Mouse (Mus musculus) frontal cortex, adult (tissue): ENCODE measurements around the gene Flt1.

Source experiments
- ATAC-seq: cut with Nextera tagmentation; 2 replicates; pipeline ENCODE4 v1.9.2; 2017; ENCODE audit warnings: mild to moderate bottlenecking, moderate library complexity, mixed read lengths; ENCODE audit not compliant: low TSS enrichment

Flt1 gene

DNA sequence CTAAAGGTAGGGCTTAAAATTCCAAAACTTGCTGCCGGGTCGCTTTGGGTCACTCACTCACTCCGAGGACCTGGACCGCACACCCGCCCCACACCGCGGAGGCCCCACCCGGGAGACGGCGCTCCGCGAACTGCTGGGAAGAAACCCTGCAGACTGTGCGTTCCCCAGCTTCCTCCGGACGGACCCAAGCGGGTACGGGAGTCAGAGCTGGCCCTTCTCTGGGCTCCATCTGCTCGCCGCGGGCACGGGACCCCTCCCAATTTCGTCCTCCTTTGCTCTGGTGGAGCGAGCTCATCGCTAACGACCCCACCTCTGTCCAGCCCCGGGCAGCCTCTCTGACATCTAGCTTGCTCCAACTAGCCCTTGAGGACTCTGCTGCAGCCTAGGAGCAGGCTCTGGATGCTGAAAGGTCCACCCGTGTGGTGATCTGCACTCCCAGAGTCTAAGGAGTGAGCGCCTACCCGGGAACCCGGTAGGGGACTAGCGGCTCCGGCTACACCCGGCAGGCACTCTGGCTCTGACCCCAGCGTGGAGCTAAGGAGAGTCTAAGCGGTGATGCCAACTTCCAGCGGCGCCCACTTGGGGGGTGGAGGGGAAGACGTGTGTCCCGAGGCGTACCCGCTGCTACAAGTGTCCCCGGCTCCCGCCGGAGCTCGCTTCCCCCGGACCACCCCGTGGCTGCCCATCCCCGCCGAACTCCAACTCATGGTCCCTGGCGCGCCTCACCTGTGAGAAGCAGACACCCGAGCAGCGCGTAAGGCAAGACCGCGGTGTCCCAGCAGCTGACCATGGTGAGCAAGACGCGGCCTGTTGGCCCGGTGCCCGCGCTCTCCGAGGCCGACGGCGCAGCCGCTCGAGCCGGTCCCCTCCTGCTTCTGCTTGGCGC, 623 bp downstream of the Flt1 start:
- ATAC-seq: no peak

DNA sequence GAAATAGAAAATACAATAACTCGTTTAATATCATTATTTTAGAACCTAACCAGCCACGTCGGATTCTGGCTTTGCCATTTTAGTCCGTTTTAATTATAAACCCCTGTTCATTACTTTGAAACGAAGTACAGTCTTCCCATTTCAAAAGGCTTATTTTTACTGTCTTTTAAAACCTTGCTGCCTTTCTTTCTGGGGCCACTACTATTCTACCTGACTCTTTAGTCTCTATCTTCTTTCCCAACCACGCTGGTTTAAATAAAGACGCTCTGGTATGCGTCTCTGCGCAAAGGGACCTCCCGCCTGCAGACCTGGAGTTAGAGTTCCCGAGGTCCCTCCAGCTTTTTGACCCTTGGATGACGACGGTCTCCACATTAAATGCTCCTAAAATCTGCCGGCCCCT, 1.4 kb downstream of the Flt1 start:
- no peak for ATAC-seq

DNA sequence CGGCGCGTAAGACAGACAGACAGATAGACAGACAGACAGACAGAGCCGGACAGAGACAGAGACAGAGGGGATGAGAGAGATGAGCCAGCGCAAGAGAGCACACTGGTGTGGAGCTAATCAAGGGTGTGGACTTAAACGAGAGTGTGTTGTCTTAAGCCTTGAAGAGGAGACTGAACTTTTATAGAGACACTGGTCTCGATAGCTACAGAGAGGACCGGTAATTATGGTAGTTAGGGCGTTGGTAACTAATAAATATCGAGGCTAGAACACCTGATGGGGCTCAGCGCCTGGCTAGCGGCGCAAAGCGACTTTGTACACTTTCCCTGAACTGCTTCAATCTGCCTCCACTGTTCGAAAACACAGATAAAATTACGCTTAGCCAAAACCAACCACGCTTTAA, 2.0 kb downstream of the Flt1 start:
- ATAC-seq: no peak

DNA sequence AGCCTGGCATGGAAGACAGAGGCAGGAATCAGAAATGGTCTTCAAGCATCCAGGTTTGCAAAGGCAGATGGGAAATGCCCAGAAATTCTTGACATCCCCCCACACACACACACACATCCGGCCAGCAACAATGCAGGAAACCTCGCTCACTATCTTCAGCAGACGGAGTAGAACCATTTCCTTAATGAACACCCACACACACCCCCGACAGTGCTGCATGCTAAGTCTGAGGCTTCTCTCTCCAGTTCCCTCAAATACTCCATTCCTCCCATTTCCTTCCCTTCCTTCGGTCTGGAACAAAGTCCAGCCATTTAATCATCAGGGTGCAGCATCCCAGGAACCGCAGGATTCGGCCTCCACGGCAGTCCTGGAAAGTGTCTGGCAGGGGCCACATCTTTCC, 4.4 kb downstream of the Flt1 start:
- ATAC-seq: no peak

DNA sequence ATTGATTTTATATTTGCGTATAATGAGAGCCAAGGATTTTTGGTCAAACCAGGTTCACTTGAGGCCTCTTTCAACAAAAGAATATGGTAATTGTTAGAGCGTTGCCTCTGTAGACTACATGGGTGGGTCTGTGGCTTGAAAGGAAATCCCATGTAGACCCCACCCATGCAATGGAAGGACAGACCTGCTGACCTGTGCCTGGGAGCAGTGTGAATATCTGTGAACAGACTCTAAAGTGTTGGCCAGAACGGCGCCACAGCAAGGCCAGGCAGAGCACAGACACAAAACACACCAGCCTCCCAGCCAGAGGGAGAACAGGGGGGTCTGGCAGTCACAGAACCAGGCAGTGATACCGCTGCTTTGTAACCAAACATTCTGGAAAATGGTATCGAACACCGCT, 7.5 kb downstream of the Flt1 start:
- no peak for ATAC-seq

DNA sequence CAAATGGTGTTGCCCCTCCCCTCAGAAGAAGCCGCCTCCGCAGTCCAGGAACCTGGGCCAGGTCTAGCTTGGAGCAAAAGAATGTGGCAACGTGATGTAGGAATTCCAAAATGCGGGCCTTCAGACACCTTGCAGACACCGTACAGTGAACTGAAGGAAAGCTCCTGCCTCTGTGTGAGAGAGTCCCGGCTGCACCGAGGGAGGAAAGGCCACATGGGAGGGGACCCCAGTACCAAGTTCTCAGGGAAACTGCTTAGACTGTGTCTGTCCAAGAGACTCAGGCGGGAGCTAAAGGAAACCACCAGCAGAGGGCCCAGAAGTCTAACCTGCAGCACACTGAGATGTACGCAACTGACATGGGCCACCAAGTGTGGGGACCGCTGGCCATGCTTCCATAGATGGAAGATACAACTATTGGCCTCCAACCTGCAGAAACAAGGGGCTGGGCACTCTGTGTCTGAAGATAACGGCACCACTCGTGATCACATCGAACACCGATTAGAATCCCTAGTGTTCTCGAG, 9.1 kb downstream of the Flt1 start:
- no peak; the same call in 1 of the 2 replicates for ATAC-seq

DNA sequence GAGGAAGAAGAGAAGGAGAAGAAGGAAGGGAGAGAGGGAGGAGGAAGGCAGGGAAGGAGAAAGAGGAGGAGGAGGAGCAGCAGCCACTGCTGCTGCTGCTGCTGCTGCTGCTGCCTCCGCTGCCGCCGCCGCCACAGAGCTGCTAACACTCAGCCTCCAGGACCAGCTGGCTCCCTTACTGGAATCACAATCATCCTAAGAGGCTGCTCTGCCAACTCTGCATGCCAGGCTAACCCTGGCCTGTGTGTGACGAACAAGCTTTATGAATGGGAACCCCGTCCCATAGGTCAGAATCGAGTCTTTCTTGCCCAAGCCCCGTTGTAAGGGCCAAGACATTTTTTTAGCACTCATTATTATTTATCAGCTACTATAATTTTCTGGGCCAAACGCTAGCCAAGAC, 9.5 kb downstream of the Flt1 start:
- peak; percentile 85; the same call in 1 of the 2 replicates for ATAC-seq

DNA sequence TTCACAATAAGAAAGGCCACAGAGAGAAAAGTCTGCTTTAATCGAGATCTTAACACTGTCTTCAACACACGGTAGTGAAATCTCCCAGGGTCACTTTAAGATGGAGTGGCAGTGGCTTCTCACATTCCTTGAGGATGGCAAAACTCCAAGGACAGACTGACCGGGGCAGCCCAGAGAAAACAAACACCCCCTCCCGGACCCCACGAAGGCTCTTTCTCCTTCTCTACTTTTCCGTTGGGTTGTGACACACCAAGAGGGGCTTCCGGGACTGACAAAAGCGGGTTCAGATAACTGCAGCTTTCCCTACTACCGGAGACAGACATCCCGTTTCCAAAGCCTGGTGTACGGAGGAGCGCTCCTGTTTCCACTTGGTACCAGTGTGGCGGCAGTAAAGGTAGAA, 10.4 kb downstream of the Flt1 start:
- no peak for ATAC-seq

DNA sequence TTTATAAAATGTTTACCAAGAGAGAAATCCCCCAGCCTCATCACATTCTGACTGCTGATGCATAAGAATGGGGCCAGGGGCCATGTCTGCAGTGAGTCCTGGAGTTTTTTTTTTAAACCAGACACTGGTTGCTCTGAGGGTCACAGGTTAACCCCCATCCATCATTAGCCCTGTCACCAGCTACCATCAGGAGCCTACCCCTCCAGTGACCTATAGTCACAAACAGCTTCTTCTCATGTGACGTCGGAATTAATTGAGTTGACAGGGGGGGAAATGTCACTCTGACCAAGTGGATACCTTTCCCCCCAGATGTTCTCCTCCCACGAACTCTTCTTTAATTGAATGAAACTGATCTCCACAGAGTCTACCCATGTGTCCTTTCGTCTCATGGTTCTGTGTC, 17.3 kb downstream of the Flt1 start:
- no peak for ATAC-seq

DNA sequence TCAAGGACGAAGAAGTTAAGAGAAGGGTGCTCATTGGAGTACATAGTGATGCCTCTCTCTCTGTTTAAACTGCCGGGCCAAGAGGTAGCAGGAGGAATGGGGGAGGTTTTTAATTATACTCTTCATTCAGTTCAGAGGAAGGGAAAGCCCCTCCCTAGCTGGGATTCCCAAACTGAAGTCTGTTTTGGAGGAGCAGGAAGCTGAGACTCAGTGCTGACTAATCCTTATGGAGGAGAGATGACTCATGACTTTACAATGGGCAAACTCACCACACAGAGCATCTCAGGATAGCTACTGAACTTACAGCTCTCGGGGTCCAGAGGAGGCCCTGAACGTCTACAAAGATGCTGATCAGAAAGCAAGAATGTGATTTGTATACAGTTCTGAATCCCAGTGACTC, 18.3 kb downstream of the Flt1 start:
- ATAC-seq: peak; percentile 95

DNA sequence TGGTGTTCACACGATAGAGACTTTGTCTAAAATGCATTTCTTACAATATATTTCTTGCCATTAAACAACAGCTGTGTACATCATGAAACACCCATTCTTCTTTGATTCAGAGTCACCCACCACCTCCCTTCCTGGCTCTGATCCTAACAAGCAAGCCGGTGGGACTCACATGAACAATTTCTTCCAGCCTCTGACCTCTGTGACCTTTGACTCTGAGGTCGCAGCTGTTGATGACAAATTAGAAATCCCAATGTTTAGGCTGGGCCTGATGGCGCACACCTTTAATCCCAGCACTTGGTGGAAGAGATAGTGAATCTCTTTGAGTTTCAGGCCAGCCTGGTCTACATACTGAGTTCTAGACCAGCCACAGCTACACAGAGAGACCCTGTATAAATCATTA, 20.9 kb downstream of the Flt1 start:
- no peak for ATAC-seq

DNA sequence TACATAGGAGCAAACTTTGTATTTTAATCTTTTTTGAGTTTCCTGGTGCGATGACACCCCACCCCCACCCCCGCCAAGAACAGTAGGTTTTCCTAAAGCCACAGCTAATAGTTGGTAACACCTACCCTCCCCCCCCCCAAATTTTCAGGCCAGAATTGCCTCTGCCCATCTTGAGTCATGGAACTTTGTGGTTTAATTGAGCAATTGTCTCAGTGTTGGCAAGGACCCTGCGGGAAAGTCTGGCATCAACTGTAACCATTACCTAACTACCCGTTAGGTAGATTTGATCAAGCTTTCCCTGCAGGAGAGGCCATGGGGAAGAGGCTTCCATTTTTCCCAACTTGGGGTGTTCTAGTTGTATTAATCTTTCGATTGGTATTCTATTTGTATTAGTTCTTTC, 23.4 kb downstream of the Flt1 start:
- ATAC-seq: no peak

DNA sequence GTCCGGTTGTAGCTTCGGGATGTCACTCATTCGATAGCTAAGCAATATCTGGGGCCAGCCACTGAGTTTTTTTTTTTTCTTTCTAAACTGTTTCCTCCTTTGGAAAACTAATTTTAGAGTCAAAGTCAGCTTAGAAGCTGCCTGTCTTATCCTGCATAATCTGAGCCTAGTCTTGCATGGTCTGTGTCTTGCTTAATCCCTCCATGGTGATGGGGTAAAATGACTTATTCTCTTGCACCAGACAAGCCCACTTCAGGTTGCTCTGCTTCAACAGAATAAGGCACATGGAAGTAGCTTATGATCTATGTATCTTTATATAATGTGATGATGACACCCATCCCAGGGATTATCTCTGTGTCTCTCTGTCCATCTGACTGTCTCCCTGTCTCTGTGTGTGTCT, 24.8 kb downstream of the Flt1 start:
- ATAC-seq: no peak

DNA sequence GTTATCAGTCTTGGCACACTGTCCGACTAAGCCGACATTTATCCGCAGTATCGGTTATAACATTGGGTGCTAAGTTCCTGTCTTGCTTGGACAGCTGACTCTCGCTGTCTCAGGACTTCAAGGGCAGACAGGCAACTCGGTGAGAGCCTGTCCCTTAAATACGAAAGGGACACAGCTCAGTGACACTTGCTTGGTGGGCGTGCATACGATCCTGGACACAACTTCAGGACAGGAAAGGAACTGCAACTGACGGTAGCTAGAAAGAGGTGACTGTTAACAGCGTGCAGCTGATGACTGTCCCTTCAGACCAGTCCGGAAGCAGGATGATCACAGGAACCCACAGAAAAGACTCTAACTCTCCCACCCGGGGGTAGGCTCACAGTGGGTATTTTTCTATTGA, 27.8 kb downstream of the Flt1 start:
- ATAC-seq: no peak

DNA sequence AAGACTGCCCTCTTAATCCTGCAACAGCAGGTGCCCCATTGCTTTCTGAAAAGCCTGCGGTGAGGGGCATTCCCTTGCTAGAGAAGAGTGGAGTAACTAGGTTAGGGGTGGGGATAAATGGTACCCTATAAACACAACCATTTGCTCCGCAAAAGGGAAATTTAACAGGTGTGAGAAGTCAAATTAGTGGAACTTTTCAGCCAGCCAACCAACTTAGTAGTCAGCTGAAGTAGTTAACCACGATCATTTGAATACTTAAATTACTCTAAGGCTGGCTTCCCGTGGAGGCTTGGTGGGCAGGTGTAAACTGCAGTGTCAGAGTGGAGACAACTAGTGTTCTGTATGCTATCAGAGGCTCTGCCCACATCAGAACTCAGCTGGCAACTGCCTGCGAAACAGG, 28.6 kb downstream of the Flt1 start:
- ATAC-seq: no peak

DNA sequence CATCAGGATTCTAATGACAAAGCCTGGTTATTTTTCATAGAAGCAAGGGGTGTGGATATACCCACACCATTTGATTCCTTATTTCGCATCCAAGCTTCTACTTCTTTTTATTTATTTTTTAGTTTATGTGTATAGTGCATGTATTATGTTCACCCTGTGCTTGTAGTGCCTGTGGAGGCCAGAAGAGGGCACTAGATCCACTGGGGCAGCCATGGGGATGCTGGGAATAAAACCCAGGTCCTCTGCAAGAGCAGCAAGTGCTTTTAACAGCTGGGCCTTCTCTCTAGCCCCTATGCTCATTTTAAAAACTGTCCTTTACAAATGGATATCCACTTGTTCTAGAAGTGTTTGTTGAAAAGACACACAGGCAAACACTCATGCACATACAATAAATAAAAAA, 33.2 kb downstream of the Flt1 start:
- no peak for ATAC-seq

DNA sequence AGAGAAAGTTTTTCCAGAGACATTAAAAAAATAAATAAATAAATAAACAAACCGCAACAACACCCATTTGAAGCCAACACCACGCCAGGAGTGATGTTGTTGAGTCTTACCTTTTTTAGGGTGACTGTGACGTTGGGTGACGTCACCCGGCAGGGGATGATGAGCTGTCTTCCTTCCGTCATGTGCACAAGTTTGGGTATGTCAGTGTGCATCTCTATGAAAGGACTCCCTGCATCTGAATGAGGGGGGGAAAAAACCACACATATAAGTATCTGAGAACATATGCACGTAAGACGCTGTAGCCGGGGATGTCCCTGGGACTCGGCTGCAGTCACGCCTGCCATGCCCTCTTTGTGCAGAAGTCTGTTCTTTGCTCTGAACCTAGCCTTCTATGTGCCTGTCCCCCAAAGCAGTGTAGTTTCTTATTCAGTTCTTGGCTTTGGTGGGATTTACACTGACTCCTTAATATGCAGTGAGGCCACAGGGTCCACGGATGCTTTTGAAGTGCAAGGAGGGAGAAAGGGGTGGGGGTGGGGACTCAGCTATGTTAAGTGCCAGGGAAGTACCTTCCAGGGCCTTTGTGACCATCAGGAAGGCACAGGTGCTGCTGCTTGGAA, 42.0 kb downstream of the Flt1 start:
- ATAC-seq: no peak

DNA sequence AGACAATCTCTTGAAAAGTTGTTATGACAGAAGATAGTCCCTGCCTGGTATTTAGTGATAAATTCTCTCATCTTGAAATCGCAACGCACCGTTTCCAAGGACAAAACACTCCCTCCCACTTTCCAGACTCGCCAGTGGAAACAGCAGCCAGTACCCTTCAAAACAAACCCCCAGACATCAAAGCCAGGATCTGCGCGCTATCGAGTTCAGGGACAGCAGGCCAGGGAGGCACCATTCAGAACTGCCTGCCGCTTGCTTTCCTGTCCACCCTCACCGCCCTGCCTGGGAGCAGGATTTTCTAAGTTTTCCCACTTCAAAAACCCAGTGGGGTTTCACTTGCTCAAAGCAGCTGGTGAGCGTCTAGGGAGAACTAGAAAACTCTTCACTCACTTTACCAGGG, 44.6 kb downstream of the Flt1 start:
- no peak for ATAC-seq

DNA sequence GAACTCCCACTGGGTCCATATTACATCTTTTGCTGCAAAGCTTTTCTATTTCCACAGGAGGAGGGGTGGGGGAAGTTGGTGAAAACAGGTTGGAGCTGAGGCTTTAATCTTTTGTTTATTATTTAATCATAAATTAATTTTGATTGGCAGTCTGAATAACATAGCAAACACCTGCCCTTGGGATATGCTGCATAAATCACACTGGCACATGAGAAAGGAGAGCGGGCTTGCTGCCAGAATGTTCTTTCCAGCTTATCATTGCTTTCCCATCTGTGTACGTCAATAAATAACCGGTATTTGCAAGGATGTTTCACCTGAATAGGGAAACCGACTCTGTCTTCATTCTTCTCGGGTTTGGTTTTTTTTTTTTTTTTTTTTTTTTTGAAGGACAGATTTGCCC, 45.1 kb downstream of the Flt1 start:
- ATAC-seq: no peak

DNA sequence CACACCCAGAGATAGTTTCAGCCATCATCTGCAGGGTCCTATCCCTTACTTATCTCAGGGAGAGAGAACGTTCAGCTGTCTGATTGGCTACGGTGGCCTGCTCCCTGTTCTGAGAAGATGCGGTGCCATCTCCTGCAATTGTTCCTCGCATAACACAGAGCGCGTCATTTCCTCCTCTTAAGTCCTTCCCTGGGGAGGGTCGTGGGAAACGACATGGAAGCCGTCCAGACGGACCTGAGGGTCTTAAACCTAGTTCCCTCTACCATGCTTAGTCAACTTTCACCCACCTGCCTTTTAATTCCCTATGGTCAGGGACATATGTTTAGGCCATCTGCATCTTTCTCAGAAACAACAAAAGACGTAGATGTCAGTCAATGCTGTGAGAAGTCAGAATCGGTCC, 46.5 kb downstream of the Flt1 start:
- ATAC-seq: no peak

DNA sequence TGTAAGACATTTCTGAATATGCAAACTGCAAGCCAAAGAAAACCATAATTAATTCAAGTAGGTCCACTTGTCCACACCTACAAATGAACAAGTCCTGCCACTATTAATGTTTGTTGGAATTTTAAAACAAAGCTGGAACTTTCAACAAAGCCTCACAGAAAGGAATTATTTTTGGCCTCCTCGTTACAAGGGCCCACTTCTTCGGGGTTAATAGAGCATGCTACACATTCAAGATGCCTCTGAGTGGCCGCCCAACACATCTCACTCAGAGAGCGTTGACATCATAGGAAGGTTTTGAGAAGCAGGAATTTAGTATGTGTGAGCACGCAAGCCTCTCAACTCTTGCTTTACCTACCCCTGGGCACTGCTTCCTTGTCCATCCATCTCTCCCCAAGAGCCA, 50.0 kb downstream of the Flt1 start:
- ATAC-seq: no peak

DNA sequence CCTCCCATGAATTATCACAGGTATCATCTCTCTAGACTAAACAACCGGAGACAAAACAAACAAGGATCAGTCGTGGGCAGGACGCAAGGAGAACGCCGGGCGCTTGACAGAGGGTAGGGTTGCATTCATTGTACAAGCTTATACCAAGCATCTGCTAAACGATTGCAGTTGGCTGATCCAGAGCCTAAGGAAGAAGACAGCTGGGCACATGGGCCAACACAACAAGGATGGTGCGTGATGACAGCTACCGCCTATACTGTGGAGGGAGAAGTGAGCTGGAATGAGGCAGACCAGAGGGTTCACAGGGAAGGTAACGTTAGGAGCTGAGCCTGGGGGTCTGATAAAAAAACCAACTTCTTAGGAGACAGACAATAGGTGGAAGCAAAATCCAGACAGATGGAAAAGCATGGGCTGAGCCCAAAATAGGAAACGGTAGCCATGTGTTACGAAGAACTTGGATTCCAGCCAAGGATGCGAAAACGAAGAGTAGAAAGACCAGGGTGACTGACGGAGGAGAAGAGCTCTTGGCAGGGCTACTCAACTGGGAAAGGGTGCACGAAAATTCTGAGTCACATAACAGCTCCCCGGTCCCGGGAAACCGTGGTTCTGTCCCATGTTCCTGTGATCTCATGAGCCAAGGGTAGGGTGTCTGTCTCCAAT, 53.9 kb downstream of the Flt1 start:
- ATAC-seq: peak; percentile 72
